Mouse (Mus musculus) G1E (cell line): ENCODE data around the gene Oprd1. TPM values are rescaled to one million over a fixed set of nuclear protein-coding genes. Genes with fewer than 3 reads are reported as not detected.

Experiments used
- ATAC-seq: 2 replicates; pipeline ENCODE4 v1.8.0; 2016; ENCODE audit warnings: mild to moderate bottlenecking; ENCODE audit not compliant: insufficient number of reproducible peaks, poor library complexity, low FRiP score, severe bottlenecking; ENCODE audit errors: extremely low read depth
- DNase-seq: peaks from one replicate; pipeline ENCODE4 v3.0.0; 2012; ENCODE audit warnings: low spot score
- H3K27me3 ChIP-seq: 2 replicates; pipeline ENCODE4 v1.6.1; 2012; ENCODE audit warnings: mild to moderate bottlenecking, low read length, inconsistent platforms; ENCODE audit not compliant: insufficient read depth
- H3K36me3 ChIP-seq: replicated peaks from 2 replicates; pipeline ENCODE3; 2012; ENCODE audit warnings: mild to moderate bottlenecking, inconsistent platforms
- H3K4me1 ChIP-seq: 2 replicates; pipeline ENCODE4 v1.6.1; 2012; ENCODE audit warnings: low read depth, low read length, inconsistent platforms, mixed read lengths; ENCODE audit not compliant: insufficient read depth
- H3K4me3 ChIP-seq: 2 replicates; pipeline ENCODE4 v1.5.1; 2012; ENCODE audit warnings: low read depth, mild to moderate bottlenecking, inconsistent platforms, low read length, moderate library complexity, mixed read lengths
- H3K9me3 ChIP-seq: replicated peaks from 2 replicates; pipeline ENCODE4 v1.6.1; 2012; ENCODE audit warnings: inconsistent platforms
- CTCF ChIP-seq: IDR thresholded peaks from 2 replicates; pipeline ENCODE4 v1.5.1; 2012; ENCODE audit warnings: low read depth, low read length, inconsistent platforms, mixed read lengths
- GATA1 ChIP-seq: IDR thresholded peaks from 2 replicates; pipeline ENCODE4 v1.6.1; 2012; ENCODE audit warnings: borderline replicate concordance, low read length, inconsistent platforms, mixed read lengths
- GATA2 ChIP-seq: IDR thresholded peaks from 2 replicates; pipeline ENCODE4 v1.6.1; 2012; ENCODE audit warnings: low read depth, low read length, inconsistent platforms, borderline replicate concordance
- POLR2AphosphoS5 ChIP-seq: IDR thresholded peaks from 2 replicates; pipeline ENCODE4 v1.6.1; 2012; ENCODE audit warnings: low read depth, low read length, inconsistent platforms; ENCODE audit not compliant: insufficient replicate concordance
- TAL1 ChIP-seq: conservative IDR thresholded peaks from 2 replicates; pipeline ENCODE4 v1.6.1; 2012; ENCODE audit warnings: low read depth, low read length, inconsistent platforms, mixed read lengths
- polyA plus RNA-seq: library from polyadenylated mRNA; stranded (reverse); fragments of >175 nt; gene quantifications from 2 replicates; pipeline ENCODE4 v1.2.3, GENCODE M21; 2012
- total RNA-seq, 2 experiments: library from RNA; stranded (forward) in 1 of 2; stranded (reverse) in 1 of 2; fragments of 200-1000 nt in 1 of 2; fragments of >200 nt in 1 of 2; fragmentation: Nextera tagmentation in 1 of 2; gene quantifications; 2 replicates each; pipeline ENCODE4 v1.2.3; 2014 to 2017

Oprd1 gene
- total and polyA plus RNA-seq, 3 experiments = 0.16 TPM; not detected in 2

DNA sequence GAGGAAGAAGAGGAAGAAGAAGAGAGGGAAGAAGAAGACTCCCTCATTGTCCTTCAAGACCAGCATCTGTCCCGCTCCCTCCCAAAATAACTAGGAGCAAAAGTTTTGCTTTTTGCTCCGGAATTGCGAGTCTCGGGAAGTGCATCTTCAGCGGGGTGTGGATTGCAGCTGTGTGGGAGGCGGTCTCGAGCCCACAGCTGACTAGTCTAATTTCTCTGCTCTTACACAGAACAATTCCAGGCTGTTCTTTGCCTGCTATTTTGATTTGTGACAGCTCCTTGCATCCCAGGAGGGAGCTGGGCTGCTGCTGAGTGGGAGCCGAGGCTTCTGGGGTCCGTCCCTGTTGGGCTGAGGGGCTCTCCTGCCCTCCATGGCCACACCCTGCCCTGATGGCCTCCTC, 24.7 kb downstream of the Oprd1 start:
- Histone ChIP-seq H3K4me3 (no peak overlapping the region), H3K27me3 (peaks cover 48% of the 10 kb centered on the region), H3K36me3 (no peaks in the 10 kb centered on the region), H3K4me1 (no peaks in the 10 kb centered on the region), H3K9me3 (no peaks in the 10 kb centered on the region)
- DNase-seq (no peak), ATAC-seq (no peak)
- TF ChIP-seq GATA2 (no peak), TAL1 (no peak), CTCF (no peak), GATA1 (no peak), POLR2AphosphoS5 (no peak)

DNA sequence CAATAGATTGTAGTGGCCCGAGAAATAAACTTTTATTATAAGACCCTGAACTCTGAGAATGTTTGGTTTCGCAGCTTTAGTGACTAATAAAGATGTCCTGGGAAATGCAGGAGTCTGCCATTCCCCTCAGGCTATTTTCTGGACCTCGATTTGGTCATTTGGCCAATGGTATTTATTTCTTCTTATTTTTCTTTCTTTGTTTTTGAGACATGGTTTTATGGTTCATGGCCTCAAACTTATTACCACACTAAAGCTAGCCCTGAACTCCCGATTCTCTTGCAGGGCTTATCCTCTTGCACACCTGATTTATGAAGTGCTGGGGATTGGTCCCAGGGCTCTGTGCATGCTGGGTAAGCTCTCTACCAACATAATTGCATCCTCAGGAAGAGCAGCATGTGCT, 28.0 kb downstream of the Oprd1 start:
- Histone ChIP-seq H3K4me3 (no peak overlapping the region), H3K36me3 (no peaks in the 10 kb centered on the region), H3K4me1 (no peaks in the 10 kb centered on the region; the same call in 1 of the 2 replicates), H3K27me3 (peaks cover 60% of the 10 kb centered on the region), H3K9me3 (no peaks in the 10 kb centered on the region)
- ATAC-seq (no peak), DNase-seq (no peak)
- TF ChIP-seq GATA2 (no peak), TAL1 (no peak), GATA1 (no peak), CTCF (no peak), POLR2AphosphoS5 (no peak)

DNA sequence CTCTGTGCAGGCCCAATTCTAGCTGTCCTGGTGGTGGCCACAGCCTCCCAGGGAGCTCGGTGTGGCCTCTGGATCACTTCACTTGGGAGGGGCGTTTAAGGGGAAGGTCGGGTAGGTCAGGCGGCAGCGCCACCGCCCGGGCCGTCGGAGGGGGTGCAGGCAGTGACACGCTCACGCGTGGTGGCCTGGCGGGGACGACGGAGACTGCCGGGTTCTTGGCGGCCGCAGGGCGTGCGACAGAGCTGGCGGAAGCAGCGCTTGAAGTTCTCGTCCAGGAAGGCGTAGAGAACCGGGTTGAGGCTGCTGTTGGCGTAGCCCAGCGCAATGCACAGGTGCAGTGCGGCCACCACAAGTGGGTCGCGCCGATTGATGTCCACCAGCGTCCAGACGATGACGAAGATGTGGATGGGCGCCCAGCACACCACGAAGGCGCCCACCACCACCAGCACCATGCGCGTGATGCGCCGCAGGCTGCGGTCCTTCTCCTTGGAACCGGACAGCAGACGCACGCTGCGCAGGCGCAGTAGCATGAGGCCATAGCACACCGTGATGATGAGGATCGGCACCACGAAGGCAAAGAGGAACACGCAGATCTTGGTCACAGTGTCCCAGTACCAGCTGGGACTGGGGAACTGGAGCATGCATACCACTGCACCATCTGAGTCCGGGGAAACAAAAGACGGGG, 30.7 kb downstream of the Oprd1 start:
- Histone ChIP-seq H3K9me3 (no peaks in the 10 kb centered on the region), H3K36me3 (no peaks in the 10 kb centered on the region), H3K27me3 (peaks cover 61% of the 10 kb centered on the region), H3K4me1 (no peaks in the 10 kb centered on the region; the same call in 1 of the 2 replicates), H3K4me3 (no peak overlapping the region)
- ATAC-seq = no peak
- TF ChIP-seq GATA2 = no peak
- TF ChIP-seq GATA1 = no peak
- no peak for TF ChIP-seq POLR2AphosphoS5
- no peak for TF ChIP-seq TAL1
- TF ChIP-seq CTCF = no peak
- no peak for DNase-seq

DNA sequence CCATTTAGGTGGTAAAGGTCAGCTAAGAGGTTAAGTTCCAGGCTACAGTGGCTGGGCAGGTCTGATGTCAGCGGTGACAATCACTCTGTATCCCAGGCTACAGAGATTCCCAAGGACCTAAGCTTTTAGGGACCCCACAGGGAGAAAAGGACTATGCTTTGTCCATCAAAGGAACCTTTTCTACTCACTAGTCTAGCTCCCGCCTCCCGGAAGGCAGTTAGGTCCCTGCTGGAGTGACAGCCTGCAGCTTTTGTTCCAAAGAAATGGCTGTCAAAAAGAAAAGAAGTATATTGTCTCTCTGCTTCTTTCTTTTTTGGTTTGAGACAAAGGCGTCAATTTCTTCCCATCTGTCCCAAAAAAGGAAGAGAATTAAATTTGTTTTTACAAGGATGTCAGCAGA, 33.1 kb downstream of the Oprd1 start:
- DNase-seq (no peak), ATAC-seq (no peak)
- Histone ChIP-seq H3K4me1 (no peaks in the 10 kb centered on the region; the same call in 1 of the 2 replicates), H3K36me3 (no peaks in the 10 kb centered on the region), H3K9me3 (no peaks in the 10 kb centered on the region), H3K27me3 (peaks cover 61% of the 10 kb centered on the region), H3K4me3 (no peak overlapping the region)
- TF ChIP-seq TAL1 (no peak), POLR2AphosphoS5 (no peak), GATA1 (no peak), GATA2 (no peak), CTCF (no peak)

DNA sequence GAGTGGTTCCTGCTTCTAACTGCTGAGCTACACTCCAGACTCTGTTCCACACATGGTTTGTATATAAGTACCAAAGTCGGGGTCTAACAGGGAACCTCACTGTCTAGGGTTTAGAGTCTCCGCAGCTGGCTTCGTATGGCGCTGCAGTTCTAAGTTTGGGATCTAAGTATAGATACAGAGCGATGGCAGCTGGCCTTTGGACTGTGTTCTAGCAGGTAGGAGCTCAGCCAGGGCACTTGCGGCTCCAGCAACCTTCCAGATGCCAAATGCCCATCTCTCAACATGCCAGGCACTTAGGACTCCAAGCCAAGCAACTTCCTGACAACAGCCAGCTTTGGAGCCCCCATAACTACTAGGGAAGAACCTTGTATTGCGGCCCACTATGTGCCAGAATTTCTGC, 36.1 kb downstream of the Oprd1 start:
- Histone ChIP-seq H3K4me1 (no peaks in the 10 kb centered on the region), H3K4me3 (no peak overlapping the region), H3K9me3 (no peaks in the 10 kb centered on the region), H3K27me3 (peaks cover 62% of the 10 kb centered on the region), H3K36me3 (no peaks in the 10 kb centered on the region)
- TF ChIP-seq POLR2AphosphoS5 = no peak
- no peak for TF ChIP-seq GATA2
- no peak for TF ChIP-seq GATA1
- TF ChIP-seq CTCF = no peak
- TF ChIP-seq TAL1 = no peak
- DNase-seq (no peak), ATAC-seq (no peak)

DNA sequence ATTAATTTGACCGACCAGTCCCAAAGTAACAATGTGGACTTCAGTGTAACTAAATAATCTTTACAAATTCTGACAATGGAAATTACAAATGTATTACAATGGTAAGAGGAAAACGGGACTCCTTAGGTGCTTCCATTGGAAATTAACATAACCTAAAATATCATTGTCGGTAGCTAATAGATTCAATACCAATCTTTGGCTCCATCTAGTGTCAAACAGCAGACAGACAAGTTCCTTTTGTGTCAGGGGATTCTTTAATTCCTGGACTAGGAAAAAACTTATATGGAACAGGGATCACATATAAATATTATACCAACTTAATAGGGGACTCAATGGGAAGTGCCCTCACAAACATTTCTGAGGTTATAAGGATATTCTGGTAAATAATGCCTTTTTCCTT, 43.1 kb downstream of the Oprd1 start:
- DNase-seq (no peak), ATAC-seq (no peak)
- no peak for TF ChIP-seq CTCF
- no peak for TF ChIP-seq TAL1
- TF ChIP-seq GATA2 = no peak
- no peak for TF ChIP-seq GATA1
- TF ChIP-seq POLR2AphosphoS5 = no peak
- Histone ChIP-seq H3K36me3 (no peaks in the 10 kb centered on the region), H3K4me3 (no peak overlapping the region), H3K4me1 (no peaks in the 10 kb centered on the region), H3K9me3 (no peaks in the 10 kb centered on the region), H3K27me3 (peaks cover 45% of the 10 kb centered on the region)
